Mouse (Mus musculus) gastrocnemius, adult 18-20 months (tissue): ENCODE measurements around the gene Ccdc50. TPM values are rescaled to one million over a fixed set of nuclear protein-coding genes. Genes with fewer than 3 reads are reported as not detected.

Source experiments
- total RNA-seq, 2 experiments: library from RNA; stranded (reverse); gene quantifications; 2 replicates each; pipeline ENCODE4 v1.2.3; 2021

Ccdc50 gene
- total RNA-seq, 2 experiments from 2014 or later, result 81.2 to 104 TPM

Other genes with a start within 250 kb of the Ccdc50 start
- 100 to 1,000 TPM in 1 of 2 experiments, 10 to 100 TPM in 1; 45.3 to 113 TPM for gene Ostn, start 81.4 kb upstream of the Ccdc50 start, total RNA-seq
- gene Uts2b, start 18.6 kb upstream of the Ccdc50 start, total RNA-seq, result not detected